Mouse (Mus musculus): ENCODE results near the gene 1700037H04Rik. TPM values are rescaled to one million over a fixed set of nuclear protein-coding genes. Genes with fewer than 3 reads are reported as not detected.

1700037H04Rik gene
- total RNA-seq, 2 experiments from 2014 or later = 9.7 to 17.7 TPM

- peak; percentile 67 to 73 for DNase-seq
Measured at GRCm38 (mm10) chr2:131179246-131179886, 19.5 kb upstream of the 1700037H04Rik start.

- peak in 1 of 2 experiments; percentile 44 for DNase-seq
Measured at GRCm38 (mm10) chr2:131178828-131179245, 19.0 kb upstream of the 1700037H04Rik start.

- no peak for DNase-seq
Measured at GRCm38 (mm10) chr2:131177932-131178331, 18.1 kb upstream of the 1700037H04Rik start.

GRCm38 (mm10) chr2:131176491-131176890 lies 16.6 kb upstream of the 1700037H04Rik start:
- DNase-seq = no peak

GRCm38 (mm10) chr2:131175945-131176309 lies 16.0 kb upstream of the 1700037H04Rik start:
- DNase-seq = no peak

GRCm38 (mm10) chr2:131175286-131175944 lies 15.5 kb upstream of the 1700037H04Rik start:
- no peak for DNase-seq

GRCm38 (mm10) chr2:131174700-131175099 lies 14.8 kb upstream of the 1700037H04Rik start:
- peak; percentile 81 to 86 for DNase-seq

- DNase-seq = no peak
Measured at GRCm38 (mm10) chr2:131172322-131172721, 12.4 kb upstream of the 1700037H04Rik start.

- peak; percentile 76 to 82 for DNase-seq
Measured at GRCm38 (mm10) chr2:131171401-131172104, 11.7 kb upstream of the 1700037H04Rik start.

- DNase-seq = no peak
Measured at GRCm38 (mm10) chr2:131170936-131171335, 11.1 kb upstream of the 1700037H04Rik start.

GRCm38 (mm10) chr2:131168914-131169313 lies 9.0 kb upstream of the 1700037H04Rik start:
- no peak for DNase-seq

GRCm38 (mm10) chr2:131167984-131168383 lies 8.1 kb upstream of the 1700037H04Rik start:
- no peak for DNase-seq

- no peak for DNase-seq
Measured at GRCm38 (mm10) chr2:131166172-131166571, 6.3 kb upstream of the 1700037H04Rik start.

- DNase-seq = no peak
Measured at GRCm38 (mm10) chr2:131163924-131164323, 4.0 kb upstream of the 1700037H04Rik start.

GRCm38 (mm10) chr2:131160671-131161111 lies 810 bp upstream of the 1700037H04Rik start:
- peak; percentile 67 to 72 for DNase-seq

- no peak for DNase-seq
Measured at GRCm38 (mm10) chr2:131159491-131159910, 380 bp downstream of the 1700037H04Rik start.

GRCm38 (mm10) chr2:131156987-131157386 lies 2.9 kb downstream of the 1700037H04Rik start:
- no peak for DNase-seq

GRCm38 (mm10) chr2:131154036-131154435 lies 5.8 kb downstream of the 1700037H04Rik start:
- no peak for DNase-seq

- DNase-seq = no peak
Measured at GRCm38 (mm10) chr2:131152166-131152730, 7.6 kb downstream of the 1700037H04Rik start.

GRCm38 (mm10) chr2:131149254-131149578 lies 10.7 kb downstream of the 1700037H04Rik start:
- DNase-seq = no peak

GRCm38 (mm10) chr2:131148353-131149253 lies 11.3 kb downstream of the 1700037H04Rik start:
- DNase-seq = peak in 1 of 2 experiments; percentile 12

- peak in 1 of 2 experiments; percentile 12 for DNase-seq
Measured at GRCm38 (mm10) chr2:131147043-131147365, 12.9 kb downstream of the 1700037H04Rik start.

All from heart, adult 18-20 months (tissue).